Mouse (Mus musculus): ENCODE measurements at regions not wholly inside any gene's neighbourhood (a gene's known extent, or its start where the extent isn't known, plus 50 kb on each side); places are given as distances from the start of the nearest gene placed in this dataset.
A peak's percentile ranks its signal among the peaks of the same experiment; 100 is the strongest.

DNA sequence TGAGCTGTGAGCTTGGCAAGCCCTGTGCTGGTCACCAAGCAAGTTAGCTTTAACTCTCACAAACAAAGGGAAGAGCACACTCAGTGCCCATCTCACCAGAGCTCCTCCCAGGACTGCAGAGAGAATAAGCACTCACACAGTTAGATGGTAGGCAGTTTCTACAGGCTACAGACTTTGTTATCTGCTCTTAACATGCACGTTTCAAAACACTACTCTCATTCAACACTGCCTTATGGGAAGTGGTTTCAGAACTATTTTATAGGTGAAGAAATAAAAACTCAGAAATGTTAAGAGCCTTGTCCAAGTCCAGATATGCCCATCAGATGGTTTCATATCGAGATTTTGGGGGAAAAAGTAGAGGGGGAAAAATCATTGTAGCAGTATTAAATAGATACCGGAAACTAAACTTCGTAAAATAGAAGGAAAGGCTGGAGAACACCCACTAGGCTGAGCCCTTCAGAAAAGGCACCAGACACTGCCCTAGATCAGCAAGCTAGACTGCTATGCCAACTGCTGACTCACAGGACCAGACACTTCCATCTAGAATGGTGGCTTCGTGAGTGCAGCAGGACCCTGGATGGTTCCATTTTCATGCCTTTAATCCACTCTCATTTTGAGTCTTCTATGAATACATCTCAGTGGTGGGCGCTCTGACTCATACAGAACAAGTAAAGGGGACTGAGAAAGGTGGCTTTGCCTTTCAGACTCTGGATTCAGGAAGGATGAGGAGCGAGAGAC is 51.3 kb upstream of the Serbp1 start:
- WGBS = 84% methylated on average over 7 of the region's 7 CpGs

GRCm38 (mm10) chr6:67184662-67185061 is 53.3 kb upstream of the Serbp1 start:
- H3K4me1 ChIP-seq (replicated peaks) = no peaks in the 10 kb centered on the region
- H3K4me3 ChIP-seq = no peak overlapping the region
- H3K4me2 ChIP-seq = no peak overlapping the region
- H3K9me3 ChIP-seq = no peaks in the 10 kb centered on the region
- H3K27me3 ChIP-seq = no peaks in the 10 kb centered on the region
- no peak overlapping the region for H3K27ac ChIP-seq
- no peak for ATAC-seq (ENCODE audit: low FRiP score)
- H3K36me3 ChIP-seq = no peaks in the 10 kb centered on the region
- H3K9ac ChIP-seq = no peak overlapping the region
- WGBS = 86% methylated on average over 2 of the region's 2 CpGs

More for the DNA sequence above, 51.3 kb upstream of the Serbp1 start:
- ATAC-seq (ENCODE audit: low FRiP score) = no peak
- no peaks in the 10 kb centered on the region for H3K9me3 ChIP-seq
- H3K9ac ChIP-seq = no peak overlapping the region
- H3K27me3 ChIP-seq = no peaks in the 10 kb centered on the region
- no peak overlapping the region for H3K27ac ChIP-seq
- H3K4me3 ChIP-seq = no peak overlapping the region
- H3K4me1 ChIP-seq (replicated peaks) = no peaks in the 10 kb centered on the region
- H3K4me2 ChIP-seq = no peak overlapping the region
- H3K36me3 ChIP-seq = no peaks in the 10 kb centered on the region

GRCm38 (mm10) chr6:67183481-67184215 is 54.3 kb upstream of the Serbp1 start:
- Histone ChIP-seq H3K9me3 (no peaks in the 10 kb centered on the region), H3K36me3 (no peaks in the 10 kb centered on the region), H3K27ac (no peak overlapping the region), H3K4me1 (replicated peaks) (no peaks in the 10 kb centered on the region), H3K9ac (no peak overlapping the region), H3K27me3 (0 out of 2 replicates have a peak, but pooled peaks cover 3% of the 10 kb centered on the region), H3K4me2 (no peak overlapping the region), H3K4me3 (no peak overlapping the region)
- ATAC-seq (ENCODE audit: low FRiP score) = no peak
- 88% methylated on average over 15 of the region's 15 CpGs for WGBS

GRCm38 (mm10) chr6:67182453-67182852 is 55.5 kb upstream of the Serbp1 start:
- Histone ChIP-seq H3K27me3 (0 out of 2 replicates have a peak, but pooled peaks cover 3% of the 10 kb centered on the region), H3K4me3 (no peak overlapping the region), H3K27ac (no peak overlapping the region), H3K9ac (no peak overlapping the region), H3K36me3 (no peaks in the 10 kb centered on the region), H3K4me1 (replicated peaks) (no peaks in the 10 kb centered on the region), H3K4me2 (no peak overlapping the region), H3K9me3 (no peaks in the 10 kb centered on the region)
- no peak for ATAC-seq (ENCODE audit: low FRiP score)
- 91% methylated on average over 2 of the region's 2 CpGs for WGBS

DNA sequence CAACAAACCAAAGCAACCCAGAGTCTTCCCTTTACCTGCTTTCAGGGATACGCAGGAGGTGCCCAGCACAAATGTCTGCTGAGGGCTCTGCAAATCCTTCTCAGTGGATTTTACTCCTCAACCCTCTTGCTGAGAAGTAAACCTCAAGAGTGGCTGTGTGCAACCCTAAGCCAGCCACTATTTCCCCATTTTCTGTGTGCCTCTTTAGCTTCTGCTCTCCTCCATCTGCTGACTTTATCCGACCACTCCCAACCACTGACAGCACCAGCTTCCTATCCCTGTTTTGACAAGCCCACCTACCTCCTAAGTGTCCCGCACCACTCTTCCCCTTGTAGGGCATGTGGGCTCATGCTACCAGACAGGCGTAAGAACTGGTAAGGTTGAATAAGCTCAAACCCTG is 56.5 kb upstream of the Serbp1 start:
- no peaks in the 10 kb centered on the region for H3K36me3 ChIP-seq
- H3K27ac ChIP-seq = no peak overlapping the region
- no peak for ATAC-seq (ENCODE audit: low FRiP score)
- 0 out of 2 replicates have a peak, but pooled peaks cover 3% of the 10 kb centered on the region for H3K27me3 ChIP-seq
- no peak overlapping the region for H3K4me3 ChIP-seq
- 85% methylated on average over 4 of the region's 4 CpGs for WGBS
- no peaks in the 10 kb centered on the region for H3K9me3 ChIP-seq
- H3K9ac ChIP-seq = no peak overlapping the region
- H3K4me2 ChIP-seq = no peak overlapping the region
- no peaks in the 10 kb centered on the region for H3K4me1 ChIP-seq (replicated peaks)

- Histone ChIP-seq H3K36me3 (no peaks in the 10 kb centered on the region), H3K9ac (no peak overlapping the region), H3K9me3 (no peaks in the 10 kb centered on the region), H3K27ac (no peak overlapping the region), H3K4me3 (no peak overlapping the region), H3K4me2 (no peak overlapping the region), H3K4me1 (replicated peaks) (no peaks in the 10 kb centered on the region), H3K27me3 (0 out of 2 replicates have a peak, but pooled peaks cover 3% of the 10 kb centered on the region)
- 84% methylated on average over 7 of the region's 7 CpGs for WGBS
- ATAC-seq (ENCODE audit: low FRiP score) = no peak
Measured at GRCm38 (mm10) chr6:67179416-67179815, 58.6 kb upstream of the Serbp1 start.

DNA sequence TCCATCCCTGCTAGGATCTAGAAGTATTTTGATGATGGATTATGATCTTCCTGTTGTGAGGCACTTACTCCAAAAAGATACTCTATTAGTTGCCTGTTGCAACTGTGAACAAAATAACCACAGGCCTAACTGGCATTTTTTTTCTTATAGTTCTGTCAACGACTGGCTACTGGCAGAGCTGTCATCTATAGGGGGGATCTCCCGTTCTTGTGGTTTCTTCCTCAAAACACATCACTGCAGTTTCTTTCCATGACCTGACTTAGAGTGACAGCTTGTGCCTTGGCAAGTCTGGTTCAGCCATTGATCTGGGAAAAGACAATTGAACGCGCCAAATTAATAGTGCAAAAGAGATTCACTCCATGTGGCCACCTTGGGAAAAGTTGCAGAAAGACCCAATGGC is 59.4 kb upstream of the Serbp1 start:
- ATAC-seq (ENCODE audit: low FRiP score) = no peak
- Histone ChIP-seq H3K9me3 (no peaks in the 10 kb centered on the region), H3K27ac (no peak overlapping the region), H3K9ac (no peak overlapping the region), H3K4me1 (replicated peaks) (no peaks in the 10 kb centered on the region), H3K27me3 (0 out of 2 replicates have a peak, but pooled peaks cover 3% of the 10 kb centered on the region), H3K4me3 (no peak overlapping the region), H3K4me2 (no peak overlapping the region), H3K36me3 (no peaks in the 10 kb centered on the region)
- 80% methylated on average over 4 of the region's 4 CpGs for WGBS

DNA sequence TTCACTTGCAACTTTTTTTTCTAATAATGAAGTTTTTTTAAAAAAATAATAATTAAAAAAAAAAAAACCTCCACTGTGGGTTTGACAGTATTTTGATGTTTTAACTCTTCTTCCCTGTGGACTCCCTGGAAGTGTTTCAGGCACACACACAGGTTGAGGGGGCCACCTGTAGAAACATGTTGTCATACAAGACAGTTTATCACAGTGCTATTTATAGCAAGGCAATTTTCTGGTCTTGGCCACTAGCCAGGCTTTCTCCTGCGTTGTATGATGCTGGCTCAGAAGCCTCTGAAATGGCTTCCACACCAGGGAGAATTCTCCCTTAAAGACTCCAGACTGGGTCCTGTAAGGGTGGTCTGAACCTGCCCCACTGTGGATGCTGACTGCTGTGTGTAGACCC is 59.9 kb upstream of the Serbp1 start:
- Histone ChIP-seq H3K9me3 (no peaks in the 10 kb centered on the region), H3K9ac (no peak overlapping the region), H3K4me3 (no peak overlapping the region), H3K4me2 (no peak overlapping the region), H3K27me3 (0 out of 2 replicates have a peak, but pooled peaks cover 3% of the 10 kb centered on the region), H3K36me3 (no peaks in the 10 kb centered on the region), H3K27ac (no peak overlapping the region), H3K4me1 (replicated peaks) (no peaks in the 10 kb centered on the region)
- 51% methylated on average over 1 of the region's 1 CpGs for WGBS
- no peak for ATAC-seq (ENCODE audit: low FRiP score)

DNA sequence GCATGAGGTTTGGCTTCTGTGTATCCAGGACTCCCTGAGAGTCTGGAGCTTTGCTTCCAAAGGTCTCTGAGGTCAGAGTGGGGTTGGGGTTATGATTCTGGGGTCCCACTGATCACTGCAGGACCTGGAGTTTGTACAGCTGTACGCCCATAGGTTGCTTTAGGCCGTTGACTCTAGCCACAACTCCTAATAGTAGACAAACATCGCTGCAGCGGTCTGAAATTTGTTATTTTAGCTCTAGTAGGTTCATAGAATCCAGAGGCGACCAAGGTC is 67.4 kb upstream of the Serbp1 start:
- ATAC-seq (ENCODE audit: low FRiP score) = peak; percentile 14; the same call in 1 of the 2 replicates
- no peak overlapping the region for H3K4me2 ChIP-seq
- H3K9ac ChIP-seq = no peak overlapping the region
- no peak overlapping the region for H3K27ac ChIP-seq
- no peaks in the 10 kb centered on the region for H3K27me3 ChIP-seq
- WGBS = 88% methylated on average over 5 of the region's 5 CpGs
- no peaks in the 10 kb centered on the region for H3K9me3 ChIP-seq
- no peak overlapping the region for H3K4me3 ChIP-seq
- no peaks in the 10 kb centered on the region for H3K36me3 ChIP-seq
- H3K4me1 ChIP-seq (replicated peaks) = peaks cover 9% of the 10 kb centered on the region; the same call in 1 of the 2 replicates

- 55% methylated on average over 13 of the region's 13 CpGs for WGBS
- Histone ChIP-seq H3K4me3 (no peak overlapping the region), H3K27me3 (no peaks in the 10 kb centered on the region), H3K4me2 (no peak overlapping the region), H3K9ac (no peak overlapping the region), H3K9me3 (no peaks in the 10 kb centered on the region), H3K36me3 (no peaks in the 10 kb centered on the region), H3K27ac (no peak overlapping the region), H3K4me1 (replicated peaks) (peaks cover 9% of the 10 kb centered on the region; the same call in 1 of the 2 replicates)
- peak; percentile 53; the same call in 1 of the 2 replicates for ATAC-seq (ENCODE audit: low FRiP score)
Measured at GRCm38 (mm10) chr6:67169873-67170673, 67.9 kb upstream of the Serbp1 start.

DNA sequence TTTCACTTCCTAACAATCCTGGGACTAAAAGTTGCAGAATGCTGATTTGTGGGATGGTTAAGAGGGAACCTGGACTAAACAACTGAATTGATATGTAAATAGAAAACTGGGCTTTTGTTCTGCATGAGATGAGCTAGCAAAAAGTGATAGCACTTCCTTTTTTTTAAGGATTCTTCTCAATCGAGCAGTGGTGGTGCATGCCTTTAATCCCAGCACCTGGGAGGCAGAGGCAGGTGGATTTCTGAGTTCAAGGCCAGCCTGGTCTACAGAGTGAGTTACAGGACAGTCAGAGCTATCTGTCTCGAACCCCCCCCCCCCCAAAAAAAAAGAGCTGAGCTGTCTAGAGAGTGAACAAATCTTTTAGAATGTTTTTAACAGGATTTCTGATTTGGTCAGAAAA is 69.2 kb upstream of the Serbp1 start:
- Histone ChIP-seq H3K36me3 (no peaks in the 10 kb centered on the region), H3K27ac (peak overlapping the region; percentile 69), H3K9ac (peak overlapping the region; percentile 55; the same call in 1 of the 2 replicates), H3K4me1 (replicated peaks) (peaks cover 9% of the 10 kb centered on the region; the same call in 1 of the 2 replicates), H3K4me2 (peak overlapping the region; percentile 56), H3K27me3 (no peaks in the 10 kb centered on the region), H3K9me3 (no peaks in the 10 kb centered on the region), H3K4me3 (peak overlapping the region; percentile 43)
- ATAC-seq (ENCODE audit: low FRiP score) = peak; percentile 41
- WGBS = 28% methylated on average over 2 of the region's 2 CpGs
